Mouse (Mus musculus): ENCODE measurements around the gene Ankle1. TPM values are rescaled to one million over a fixed set of nuclear protein-coding genes. Genes with fewer than 3 reads are reported as not detected.

Ankle1 gene
- polyA plus RNA-seq (2017; shearing (Covaris generic)) = 1 to 10 TPM; 1.7 to 2.4 TPM

- ATAC-seq = peak; percentile 93
Observed at GRCm38 (mm10) chr8:71405401-71406098, at the start of gene Ankle1. Gene Ankle1 (plus strand): TSS chr8:71406010.

GRCm38 (mm10) chr8:71358026-71358425 is 47.8 kb upstream of the Ankle1 start:
- ATAC-seq = no peak

GRCm38 (mm10) chr8:71366771-71367528 is 38.9 kb upstream of the Ankle1 start, which contains the start of gene Use1:
Gene Use1 (plus strand): TSS chr8:71366848.
- peak; percentile 70 for ATAC-seq

GRCm38 (mm10) chr8:71367529-71368176 is 38.2 kb upstream of the Ankle1 start:
- ATAC-seq = no peak

GRCm38 (mm10) chr8:71368366-71368765 is 37.4 kb upstream of the Ankle1 start:
- ATAC-seq = no peak

GRCm38 (mm10) chr8:71369040-71369718 is 36.6 kb upstream of the Ankle1 start:
- ATAC-seq = no peak

- no peak for ATAC-seq
Observed at GRCm38 (mm10) chr8:71370711-71371235, 35.0 kb upstream of the Ankle1 start.

- peak; percentile 81 for ATAC-seq
Observed at GRCm38 (mm10) chr8:71371236-71371848, 34.5 kb upstream of the Ankle1 start, which contains the start of gene Ocel1. Gene Ocel1 (plus strand): TSS chr8:71371298.

- no peak for ATAC-seq
Observed at GRCm38 (mm10) chr8:71372427-71372826, 33.4 kb upstream of the Ankle1 start.

GRCm38 (mm10) chr8:71373000-71373399 is 32.8 kb upstream of the Ankle1 start:
- ATAC-seq = no peak

GRCm38 (mm10) chr8:71374616-71375206 is 31.1 kb upstream of the Ankle1 start:
- ATAC-seq = no peak

- ATAC-seq = no peak
Observed at GRCm38 (mm10) chr8:71375581-71376422, 30.0 kb upstream of the Ankle1 start.

- ATAC-seq = no peak
Observed at GRCm38 (mm10) chr8:71376423-71377030, 29.3 kb upstream of the Ankle1 start.

GRCm38 (mm10) chr8:71379008-71379407 is 26.8 kb upstream of the Ankle1 start:
- ATAC-seq = no peak

- ATAC-seq = no peak
Observed at GRCm38 (mm10) chr8:71379512-71380075, 26.2 kb upstream of the Ankle1 start.

GRCm38 (mm10) chr8:71380178-71381171 is 25.3 kb upstream of the Ankle1 start:
- no peak for ATAC-seq

- no peak for ATAC-seq
Observed at GRCm38 (mm10) chr8:71381421-71381970, 24.3 kb upstream of the Ankle1 start, which contains the start of gene Nr2f6. Gene Nr2f6 (minus strand): TSS chr8:71381960.
